Mouse (Mus musculus): ENCODE data around the gene Kdf1. TPM values are rescaled to one million over a fixed set of nuclear protein-coding genes. Genes with fewer than 3 reads are reported as not detected.

The Kdf1 gene
- polyA plus RNA-seq, 1 experiment, result 7.7 TPM

DNA sequence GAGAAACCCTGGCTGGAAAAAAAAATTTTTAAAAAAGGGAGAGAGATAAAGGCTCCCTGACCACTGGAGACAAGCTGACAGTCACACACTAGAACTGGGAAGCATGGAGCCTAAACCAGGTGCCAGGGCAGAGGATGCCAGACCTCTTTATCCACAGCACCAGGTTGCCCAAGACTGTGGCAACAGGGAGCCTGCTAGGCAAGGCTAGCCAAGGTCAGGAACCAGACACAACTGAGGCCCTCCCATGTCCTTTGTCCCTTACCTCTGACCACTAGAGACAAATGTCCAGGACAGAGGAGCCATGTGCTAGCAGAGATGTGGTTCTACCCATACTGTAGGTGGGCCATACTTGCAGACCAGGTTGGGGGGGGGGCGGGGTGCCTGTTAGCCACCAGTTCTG is 33.3 kb downstream of the Kdf1 start:
- no peaks in the 10 kb centered on the region for H3K4me1 ChIP-seq (replicated peaks; ENCODE audit: control insufficient read depth, insufficient read depth, low read length)
- no peak overlapping the region for H3K27ac ChIP-seq (ENCODE audit: control insufficient read depth, insufficient read depth, low read length)
- DNase-seq, result no peak
- no peaks in the 10 kb centered on the region for H3K27me3 ChIP-seq (ENCODE audit: control insufficient read depth, insufficient read depth, low read length)
- no peaks in the 10 kb centered on the region for H3K36me3 ChIP-seq (ENCODE audit: control insufficient read depth, insufficient read depth, low read length)
- 100% methylated on average over 1 of the region's 1 CpGs for WGBS
- TF ChIP-seq CTCF (IDR thresholded peaks at IDR 0.05; ENCODE audit: borderline replicate concordance, control insufficient read depth, extremely low read depth, insufficient read depth, low read length, poor library complexity) (no peak), POLR2A (IDR thresholded peaks at IDR 0.05; ENCODE audit: control insufficient read depth, extremely low read depth, insufficient read depth, low read length, poor library complexity) (no peak)
- no peak overlapping the region for H3K4me3 ChIP-seq (ENCODE audit: control insufficient read depth, insufficient read depth, low read length)

DNA sequence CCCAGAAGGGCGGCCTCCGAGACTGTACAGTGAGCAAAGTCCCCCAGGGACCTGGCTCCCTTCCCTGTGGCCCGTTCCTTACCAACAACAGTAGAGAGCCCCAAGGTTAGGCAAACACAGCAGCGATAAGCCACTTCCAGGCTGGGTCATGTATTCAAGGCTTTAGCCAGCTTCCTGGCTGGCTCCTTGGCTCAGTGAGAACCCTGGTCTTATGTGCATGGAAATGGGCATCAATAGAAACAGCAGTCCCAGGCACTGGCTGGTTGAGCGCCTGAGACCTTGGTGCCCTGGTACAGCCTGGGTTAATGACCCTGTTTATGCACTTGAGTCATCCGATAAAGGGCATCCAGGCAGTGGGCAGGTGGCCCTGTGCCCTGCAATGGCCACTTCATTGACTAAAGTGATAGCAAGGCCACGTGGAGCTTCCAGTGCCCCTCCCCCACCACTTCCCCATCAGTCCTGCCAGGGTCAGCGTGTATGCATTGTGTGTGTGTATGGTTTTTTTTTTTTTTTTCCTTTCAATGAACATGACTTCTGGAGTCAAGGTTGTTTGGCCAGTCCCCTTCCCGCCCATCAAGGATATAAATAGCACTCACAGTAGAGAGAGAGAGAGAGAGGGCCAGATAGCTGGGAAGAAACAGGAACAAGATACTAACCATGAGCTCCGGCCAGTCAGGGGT is 34.1 kb downstream of the Kdf1 start, which contains the start of gene Nr0b2:
Gene Nr0b2 (plus strand): TSS at position 609 of the 680 bp plus-strand sequence.
- H3K36me3 ChIP-seq (ENCODE audit: control insufficient read depth, insufficient read depth, low read length), result no peaks in the 10 kb centered on the region
- no peak within 1 kb of the TSS for H3K27ac ChIP-seq (ENCODE audit: control insufficient read depth, insufficient read depth, low read length)
- no peaks in the 10 kb centered on the region for H3K4me1 ChIP-seq (replicated peaks; ENCODE audit: control insufficient read depth, insufficient read depth, low read length)
- TF ChIP-seq POLR2A (IDR thresholded peaks at IDR 0.05; ENCODE audit: control insufficient read depth, extremely low read depth, insufficient read depth, low read length, poor library complexity) (no peak), CTCF (IDR thresholded peaks at IDR 0.05; ENCODE audit: borderline replicate concordance, control insufficient read depth, extremely low read depth, insufficient read depth, low read length, poor library complexity) (no peak)
- H3K27me3 ChIP-seq (ENCODE audit: control insufficient read depth, insufficient read depth, low read length), result no peaks in the 10 kb centered on the region
- no peak for DNase-seq
- 75% methylated on average over 10 of the region's 10 CpGs for WGBS
- no peak within 1 kb of the TSS for H3K4me3 ChIP-seq (ENCODE audit: control insufficient read depth, insufficient read depth, low read length)

DNA sequence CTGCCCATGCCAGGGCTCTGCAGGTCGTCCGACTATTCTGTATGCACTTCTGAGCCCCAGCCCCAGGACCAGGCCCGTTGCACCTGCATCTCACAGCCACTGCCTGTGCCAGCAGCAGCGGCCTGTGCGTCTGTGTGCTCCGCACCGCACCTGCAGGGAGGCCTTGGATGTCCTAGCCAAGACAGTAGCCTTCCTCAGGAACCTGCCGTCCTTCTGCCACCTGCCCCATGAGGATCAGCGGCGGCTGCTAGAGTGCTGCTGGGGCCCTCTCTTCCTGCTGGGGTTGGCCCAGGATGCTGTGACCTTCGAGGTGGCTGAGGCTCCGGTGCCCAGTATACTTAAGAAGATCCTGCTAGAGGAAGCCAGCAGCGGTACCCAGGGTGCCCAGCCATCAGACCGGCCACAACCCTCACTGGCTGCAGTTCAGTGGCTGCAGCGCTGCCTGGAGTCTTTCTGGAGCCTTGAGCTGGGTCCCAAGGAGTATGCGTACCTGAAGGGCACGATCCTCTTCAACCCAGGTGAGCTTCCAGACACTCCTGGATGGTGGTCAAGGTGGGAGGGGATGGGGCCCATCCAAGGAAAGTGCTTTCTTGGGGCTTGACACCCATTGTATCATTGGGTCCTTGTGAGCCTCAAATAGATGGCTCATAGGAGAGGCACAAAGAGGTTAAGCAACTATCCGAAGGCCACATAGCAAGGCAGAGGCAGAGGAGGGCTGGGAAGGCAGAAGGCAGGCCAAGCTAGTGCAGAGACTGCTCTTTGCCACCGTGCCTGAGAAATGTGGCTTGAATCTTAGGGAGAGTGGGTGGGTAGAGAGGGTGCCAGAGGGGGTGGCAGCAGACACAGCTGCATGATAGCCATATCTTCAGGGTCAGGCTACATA is 34.9 kb downstream of the Kdf1 start:
- Histone ChIP-seq H3K4me1 (replicated peaks; ENCODE audit: control insufficient read depth, insufficient read depth, low read length) (no peaks in the 10 kb centered on the region), H3K4me3 (ENCODE audit: control insufficient read depth, insufficient read depth, low read length) (no peak overlapping the region), H3K27me3 (ENCODE audit: control insufficient read depth, insufficient read depth, low read length) (no peaks in the 10 kb centered on the region), H3K36me3 (ENCODE audit: control insufficient read depth, insufficient read depth, low read length) (no peaks in the 10 kb centered on the region), H3K27ac (ENCODE audit: control insufficient read depth, insufficient read depth, low read length) (no peak overlapping the region)
- DNase-seq, result no peak
- 46% methylated on average over 19 of the region's 19 CpGs for WGBS
- TF ChIP-seq POLR2A (IDR thresholded peaks at IDR 0.05; ENCODE audit: control insufficient read depth, extremely low read depth, insufficient read depth, low read length, poor library complexity), result no peak

DNA sequence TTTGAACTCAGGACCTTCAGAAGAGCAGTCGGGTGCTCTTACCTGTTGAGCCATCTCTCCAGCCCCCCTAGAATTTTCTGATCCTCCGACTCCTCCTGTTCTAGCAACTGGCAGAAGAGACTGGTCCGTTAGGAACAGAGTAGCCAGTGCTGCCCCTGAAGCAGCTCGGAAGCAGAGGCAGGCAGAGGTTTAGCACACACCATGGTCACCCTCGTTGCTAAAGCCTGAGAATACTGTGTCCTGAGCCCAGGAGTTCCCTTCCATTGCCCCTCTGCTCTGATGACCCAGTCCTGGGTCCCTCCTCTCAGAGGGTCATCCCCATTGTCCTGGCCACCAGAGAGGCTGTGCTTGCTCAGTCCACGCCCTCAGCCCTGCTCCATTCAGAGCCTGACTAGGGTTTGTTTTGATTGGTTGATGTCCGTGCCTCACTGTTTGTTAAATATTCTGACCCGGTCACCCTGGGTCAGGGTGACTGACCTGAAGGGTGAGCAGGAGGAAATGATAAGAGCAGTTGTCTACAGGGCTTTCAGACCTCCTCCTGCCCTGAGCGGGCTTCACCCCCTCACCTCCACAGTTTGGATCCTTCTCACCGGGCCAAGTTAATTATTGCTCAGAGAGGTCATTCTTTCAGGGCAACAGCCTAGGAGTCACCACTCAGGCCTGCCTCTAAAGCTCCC is 38.4 kb downstream of the Kdf1 start:
- no peak overlapping the region for H3K4me3 ChIP-seq (ENCODE audit: control insufficient read depth, insufficient read depth, low read length)
- DNase-seq, result no peak
- no peak for TF ChIP-seq CTCF (IDR thresholded peaks at IDR 0.05; ENCODE audit: borderline replicate concordance, control insufficient read depth, extremely low read depth, insufficient read depth, low read length, poor library complexity)
- TF ChIP-seq POLR2A (IDR thresholded peaks at IDR 0.05; ENCODE audit: control insufficient read depth, extremely low read depth, insufficient read depth, low read length, poor library complexity), result no peak
- H3K27ac ChIP-seq (ENCODE audit: control insufficient read depth, insufficient read depth, low read length), result no peak overlapping the region
- H3K27me3 ChIP-seq (ENCODE audit: control insufficient read depth, insufficient read depth, low read length), result no peaks in the 10 kb centered on the region
- H3K36me3 ChIP-seq (ENCODE audit: control insufficient read depth, insufficient read depth, low read length), result no peaks in the 10 kb centered on the region
- 87% methylated on average over 10 of the region's 10 CpGs for WGBS
- no peaks in the 10 kb centered on the region for H3K4me1 ChIP-seq (replicated peaks; ENCODE audit: control insufficient read depth, insufficient read depth, low read length)

DNA sequence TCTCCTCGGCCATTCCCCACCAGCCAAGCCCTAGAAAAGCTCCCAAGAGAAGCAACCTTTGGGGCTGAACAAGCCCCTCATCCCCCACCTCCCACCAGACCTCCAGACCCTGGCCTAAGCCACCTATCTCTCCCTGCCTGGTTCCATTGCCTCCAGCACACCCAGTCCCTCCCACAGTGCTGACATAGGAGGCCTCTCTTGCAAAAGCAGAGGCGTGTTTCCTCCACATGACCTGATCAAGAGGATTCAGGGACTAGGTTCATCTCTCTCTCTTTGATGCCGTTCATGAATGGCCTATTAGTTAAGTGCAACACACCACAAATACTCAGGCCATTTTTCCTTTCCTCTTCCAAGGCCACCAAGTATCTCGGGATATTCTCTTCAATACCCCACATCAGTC is 41.1 kb downstream of the Kdf1 start:
- Histone ChIP-seq H3K27ac (ENCODE audit: control insufficient read depth, insufficient read depth, low read length) (no peak overlapping the region), H3K27me3 (ENCODE audit: control insufficient read depth, insufficient read depth, low read length) (no peaks in the 10 kb centered on the region), H3K36me3 (ENCODE audit: control insufficient read depth, insufficient read depth, low read length) (no peaks in the 10 kb centered on the region), H3K4me1 (replicated peaks; ENCODE audit: control insufficient read depth, insufficient read depth, low read length) (peaks cover 8% of the 10 kb centered on the region), H3K4me3 (ENCODE audit: control insufficient read depth, insufficient read depth, low read length) (no peak overlapping the region)
- DNase-seq, result no peak
- TF ChIP-seq POLR2A (IDR thresholded peaks at IDR 0.05; ENCODE audit: control insufficient read depth, extremely low read depth, insufficient read depth, low read length, poor library complexity) (no peak), CTCF (IDR thresholded peaks at IDR 0.05; ENCODE audit: borderline replicate concordance, control insufficient read depth, extremely low read depth, insufficient read depth, low read length, poor library complexity) (no peak)
- 91% methylated on average over 4 of the region's 4 CpGs for WGBS

DNA sequence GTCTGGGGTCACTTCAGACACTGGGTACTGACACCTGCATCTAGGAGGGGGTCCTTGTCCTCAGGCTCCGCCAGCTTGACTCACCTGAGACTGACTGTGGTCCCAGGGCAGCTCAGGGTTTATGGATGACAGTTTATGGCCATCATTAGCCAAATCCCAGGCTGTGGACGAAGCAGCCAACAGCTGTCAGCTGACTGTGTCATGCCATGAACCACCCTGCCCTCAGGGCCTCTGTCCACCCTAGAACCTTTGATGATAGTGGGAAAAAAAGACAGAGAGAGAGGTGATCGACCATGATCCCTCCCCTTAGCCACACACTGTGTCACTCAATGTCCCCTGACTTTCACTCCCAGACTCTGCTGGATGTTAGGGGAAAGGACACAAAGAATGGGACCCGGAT is 42.9 kb downstream of the Kdf1 start:
- H3K27ac ChIP-seq (ENCODE audit: control insufficient read depth, insufficient read depth, low read length), result no peak overlapping the region
- no peaks in the 10 kb centered on the region for H3K36me3 ChIP-seq (ENCODE audit: control insufficient read depth, insufficient read depth, low read length)
- TF ChIP-seq CTCF (IDR thresholded peaks at IDR 0.05; ENCODE audit: borderline replicate concordance, control insufficient read depth, extremely low read depth, insufficient read depth, low read length, poor library complexity) (no peak), POLR2A (IDR thresholded peaks at IDR 0.05; ENCODE audit: control insufficient read depth, extremely low read depth, insufficient read depth, low read length, poor library complexity) (no peak)
- no peaks in the 10 kb centered on the region for H3K27me3 ChIP-seq (ENCODE audit: control insufficient read depth, insufficient read depth, low read length)
- no peak for DNase-seq
- 91% methylated on average over 4 of the region's 4 CpGs for WGBS
- H3K4me3 ChIP-seq (ENCODE audit: control insufficient read depth, insufficient read depth, low read length), result no peak overlapping the region
- peaks cover 8% of the 10 kb centered on the region for H3K4me1 ChIP-seq (replicated peaks; ENCODE audit: control insufficient read depth, insufficient read depth, low read length)
